Mouse (Mus musculus) heart, adult 10 weeks (tissue): ENCODE data around the gene Nbl1. TPM values are rescaled to one million over a fixed set of nuclear protein-coding genes. Genes with fewer than 3 reads are reported as not detected.

Experiments
- polyA plus RNA-seq: library from polyadenylated mRNA; stranded (reverse); fragments of 350-450 nt; fragmentation: Illumina TruSeq; extraction: RNeasy Lipid Tissue Mini Kit (QIAGEN cat#74804); gene quantifications from one replicate; pipeline ENCODE4 v1.2.3, GENCODE M21; 2014; ENCODE audit warnings: low read depth, low replicate concordance

Gene Nbl1
- polyA plus RNA-seq, result 22.9 TPM

GRCm38 (mm10) chr4:139092356-139093195 lies at the start of gene Nbl1:
Gene Nbl1 (minus strand): TSS chr4:139092993.

GRCm38 (mm10) chr4:139130701-139131549 lies 38.1 kb upstream of the Nbl1 start, which contains the start of gene Minos1:
Gene Minos1 (minus strand): TSS chr4:139131113.

GRCm38 (mm10) chr4:139075041-139075711 lies 17.6 kb downstream of the Nbl1 start, which contains the start of gene Htr6:
Gene Htr6 (minus strand): TSS chr4:139075570.

Other genes starting within 250 kb of the Nbl1 start
- gene Pla2g5, start 229.5 kb downstream of the Nbl1 start, polyA plus RNA-seq, result 38.6 TPM
- gene Gm13030, start 219.0 kb downstream of the Nbl1 start, polyA plus RNA-seq, result not detected
- not detected for gene Pla2g2e, start 215.1 kb downstream of the Nbl1 start, polyA plus RNA-seq
- 10.7 TPM for gene Otud3, start 179.0 kb downstream of the Nbl1 start, polyA plus RNA-seq
- not detected for gene Rnf186, start 125.9 kb downstream of the Nbl1 start, polyA plus RNA-seq
- gene Tmco4, start 120.1 kb downstream of the Nbl1 start, polyA plus RNA-seq, result 9.3 TPM
- gene Htr6, start 17.4 kb downstream of the Nbl1 start, polyA plus RNA-seq, result not detected
- gene Minos1, start 38.1 kb upstream of the Nbl1 start, polyA plus RNA-seq, result 521 TPM
- 269 TPM for gene Capzb, start 99.9 kb upstream of the Nbl1 start, polyA plus RNA-seq
- 5.8 TPM for gene Pqlc2, start 217.7 kb upstream of the Nbl1 start, polyA plus RNA-seq
- 59.0 TPM for gene Akr7a5, start 217.8 kb upstream of the Nbl1 start, polyA plus RNA-seq